Mouse (Mus musculus) lung, embryonic 16.5 days (tissue): ENCODE measurements around the gene Mrps15. TPM values are rescaled to one million over a fixed set of nuclear protein-coding genes. Genes with fewer than 3 reads are reported as not detected.

ENCODE experiments used
- ATAC-seq: fragments of 200-750 bp; cut with Nextera tagmentation; 2 replicates; pipeline ENCODE4 v1.8.0; 2017; ENCODE audit warnings: low read depth, mild to moderate bottlenecking, moderate library complexity
- H3K27ac ChIP-seq: fragments of 300-500 bp; sonication (generic); 2 replicates; pipeline ENCODE4 v1.5.1; 2014; ENCODE audit warnings: mild to moderate bottlenecking, control low read depth, low read length
- H3K27me3 ChIP-seq: fragments of 300-500 bp; sonication (generic); 2 replicates; pipeline ENCODE4 v1.6.1; 2014; ENCODE audit warnings: low read depth, low read length, mixed read lengths; ENCODE audit not compliant: control insufficient read depth, insufficient read depth
- H3K36me3 ChIP-seq: fragments of 300-500 bp; sonication (generic); 2 replicates; pipeline ENCODE4 v1.6.1; 2014; ENCODE audit warnings: low read length; ENCODE audit not compliant: control insufficient read depth, insufficient read depth
- H3K4me1 ChIP-seq: fragments of 300-500 bp; sonication (generic); replicated peaks from 2 replicates; pipeline ENCODE4 v1.6.1; 2014; ENCODE audit warnings: low read length, mixed read lengths; ENCODE audit not compliant: control insufficient read depth, insufficient read depth
- H3K4me2 ChIP-seq: fragments of 300-500 bp; sonication (generic); 2 replicates; pipeline ENCODE4 v1.6.1; 2014; ENCODE audit warnings: low read depth, low read length, control low read depth
- H3K4me3 ChIP-seq: fragments of 300-500 bp; sonication (generic); 2 replicates; pipeline ENCODE4 v1.5.1; 2014; ENCODE audit warnings: mild to moderate bottlenecking, low read length, control low read depth
- H3K9ac ChIP-seq: fragments of 300-500 bp; sonication (generic); 2 replicates; pipeline ENCODE4 v1.6.1; 2014; ENCODE audit warnings: low read length, control low read depth
- H3K9me3 ChIP-seq: fragments of 300-500 bp; sonication (generic); 2 replicates; pipeline ENCODE4 v1.6.1; 2016; ENCODE audit warnings: low read length; ENCODE audit not compliant: control insufficient read depth
- WGBS: fragments of 180-500 bp; shearing (Covaris S2); extraction: QIAGEN DNeasy Blood & Tissue Kit; methylation state at CpG from one replicate; pipeline ENCODE4 v1.1.7; 2014; 5-methylcytosine and 5-hydroxymethylcytosine counted together
- polyA plus RNA-seq: library from polyadenylated mRNA; unstranded; fragments of >200 nt; fragmentation: Nextera tagmentation; extraction: Ambion mirVana; gene quantifications from 2 replicates; pipeline ENCODE4 v1.2.1, GENCODE M21; 2015

The Mrps15 gene
- polyA plus RNA-seq, 1 experiment from 2014 or later: 135 TPM

DNA sequence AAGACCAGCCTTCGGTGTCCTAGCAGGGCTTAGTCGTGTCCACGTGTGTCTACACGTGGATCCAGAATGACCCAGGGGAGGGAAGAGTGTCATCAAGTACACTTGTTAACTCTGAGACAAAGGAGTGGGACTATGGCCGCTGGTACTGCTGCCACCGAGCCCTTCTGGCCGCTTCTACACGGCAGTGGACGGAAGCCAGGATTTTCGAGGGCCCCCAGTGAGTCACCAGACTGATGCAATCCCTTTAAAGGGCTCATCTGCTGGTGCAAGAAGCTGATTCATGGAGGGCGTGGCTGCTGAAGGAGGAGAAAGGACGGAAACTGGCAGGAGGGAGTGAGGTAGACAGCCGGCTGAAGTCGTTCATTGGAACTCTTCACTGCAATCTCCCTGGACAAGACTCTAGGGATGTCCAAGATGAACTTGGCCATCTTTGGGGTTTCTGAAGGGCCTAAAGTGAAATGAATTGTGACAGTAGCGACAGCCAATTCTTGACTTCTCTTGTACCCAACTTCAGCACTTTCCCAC lies 56.4 kb downstream of the Mrps15 start:
- Histone ChIP-seq H3K27ac (peak overlapping the region; percentile 95), H3K4me1 (peaks cover 27% of the 10 kb centered on the region), H3K4me3 (peak overlapping the region; percentile 85), H3K9me3 (no peaks in the 10 kb centered on the region), H3K27me3 (no peaks in the 10 kb centered on the region), H3K9ac (peak overlapping the region; percentile 29), H3K36me3 (peaks cover 1% of the 10 kb centered on the region; the same call in 1 of the 2 replicates), H3K4me2 (peak overlapping the region; percentile 85)
- WGBS: under 1% methylated on average over 15 of the region's 15 CpGs
- peak; percentile 80 for ATAC-seq

DNA sequence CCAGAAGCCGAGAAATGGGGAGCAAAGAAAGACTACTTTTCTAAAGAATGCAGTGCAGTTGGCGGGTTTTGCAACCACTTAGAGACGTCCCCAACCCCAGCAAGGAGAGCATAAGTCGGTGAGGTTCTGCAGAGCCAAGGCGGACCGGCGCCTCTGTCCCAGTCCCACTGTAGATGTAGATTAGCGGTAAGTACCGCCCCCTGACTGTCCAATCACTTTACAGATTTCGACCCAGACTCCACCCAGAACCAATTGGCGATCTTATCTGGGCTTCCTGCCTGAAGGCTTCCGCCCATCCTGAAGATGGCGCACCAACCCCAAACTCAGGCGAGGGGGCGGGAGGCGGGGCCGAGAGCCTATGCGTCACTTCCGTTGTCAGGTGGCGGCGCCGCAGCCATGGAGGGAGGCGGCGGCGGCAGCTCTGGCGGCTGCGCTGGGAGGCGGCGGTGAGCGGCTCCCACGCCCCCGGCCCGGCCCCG lies 56.9 kb downstream of the Mrps15 start, which contains the start of gene Stk40:
Gene Stk40 (plus strand): TSS at position 368 of the 479 bp plus-strand sequence.
- under 1% methylated on average over 29 of the region's 34 CpGs for WGBS

DNA sequence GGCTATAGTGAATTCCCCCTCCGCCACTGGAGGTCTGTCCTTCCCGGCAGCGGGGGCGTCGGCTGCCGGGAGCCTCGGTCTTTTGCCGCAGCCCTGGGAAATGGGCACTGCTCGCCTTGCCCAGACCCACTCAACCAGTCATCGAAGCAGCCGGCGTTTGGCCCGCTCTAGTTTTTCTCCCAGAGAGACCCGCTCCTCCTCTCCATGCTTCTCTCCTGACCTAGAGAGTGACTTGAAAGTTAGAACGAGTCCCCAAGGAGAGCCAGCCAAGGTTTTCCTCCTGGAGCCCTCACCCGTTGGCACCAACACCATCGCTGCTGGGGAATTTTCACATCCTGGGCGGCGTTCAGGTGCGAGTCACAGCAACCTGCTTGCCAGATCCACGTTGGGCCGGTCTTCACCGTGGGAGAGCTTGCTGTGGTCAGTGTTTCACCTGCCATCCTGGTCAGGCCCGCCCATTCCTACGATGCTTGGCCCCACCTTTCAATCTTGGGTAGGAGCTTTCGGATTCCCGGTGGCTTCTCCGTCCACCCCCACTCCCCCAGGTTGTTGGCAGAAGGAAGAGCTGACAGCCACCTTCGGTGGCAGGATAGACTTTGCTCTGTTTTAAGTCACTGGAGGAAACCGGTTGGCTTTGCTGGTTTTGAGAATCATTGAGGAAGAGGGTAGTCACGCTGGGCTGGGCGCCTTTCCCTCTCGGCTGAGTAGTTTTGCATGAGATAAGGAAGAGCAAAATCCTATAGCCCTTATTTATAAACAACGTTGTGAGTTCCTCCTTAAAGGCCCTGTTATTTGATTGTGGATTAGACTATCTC lies 57.7 kb downstream of the Mrps15 start:
- Histone ChIP-seq H3K9ac (peak overlapping the region; percentile 87), H3K9me3 (no peaks in the 10 kb centered on the region), H3K4me2 (peak overlapping the region; percentile 76), H3K27me3 (no peaks in the 10 kb centered on the region), H3K4me3 (peak overlapping the region; percentile 85), H3K36me3 (no peaks in the 10 kb centered on the region), H3K4me1 (peaks cover 41% of the 10 kb centered on the region), H3K27ac (peak overlapping the region; percentile 69)
- 2% methylated on average over 34 of the region's 34 CpGs for WGBS
- peak; percentile 6 for ATAC-seq

More for the DNA sequence above, 56.9 kb downstream of the Mrps15 start, which contains the start of gene Stk40:
- Histone ChIP-seq H3K36me3 (no peaks in the 10 kb centered on the region), H3K9me3 (no peaks in the 10 kb centered on the region), H3K27ac (peak within 1 kb of the TSS; percentile 95), H3K4me3 (peak within 1 kb of the TSS; percentile 85), H3K4me1 (peaks cover 32% of the 10 kb centered on the region), H3K9ac (peak within 1 kb of the TSS; percentile 87), H3K4me2 (peak within 1 kb of the TSS; percentile 85), H3K27me3 (no peaks in the 10 kb centered on the region)
- ATAC-seq: peak; percentile 96

Other genes starting within 250 kb of the Mrps15 start
- 1.4 TPM in 2 replicates for gene Csf3r, start 22.4 kb upstream of the Mrps15 start, polyA plus RNA-seq
- 21.8 and 23.7 TPM in 2 replicates for gene Oscp1, start 11.6 kb downstream of the Mrps15 start, polyA plus RNA-seq
- 57.2 and 57.7 TPM in 2 replicates for gene Lsm10, start 49.7 kb downstream of the Mrps15 start, polyA plus RNA-seq
- gene Stk40, start 57.0 kb downstream of the Mrps15 start, polyA plus RNA-seq: 37.7 and 40.3 TPM in 2 replicates
- gene Eva1b, start 100.8 kb downstream of the Mrps15 start, polyA plus RNA-seq: 98.0 and 108 TPM in 2 replicates
- 9.2 and 12.3 TPM in 2 replicates for gene Sh3d21, start 116.6 kb downstream of the Mrps15 start, polyA plus RNA-seq
- gene Thrap3, start 155.8 kb downstream of the Mrps15 start, polyA plus RNA-seq: 197 and 213 TPM in 2 replicates
- gene Map7d1, start 209.4 kb downstream of the Mrps15 start, polyA plus RNA-seq: 26.0 and 26.9 TPM in 2 replicates
- gene Trappc3, start 215.4 kb downstream of the Mrps15 start, polyA plus RNA-seq: 101 and 107 TPM in 2 replicates
- gene Col8a2, start 239.9 kb downstream of the Mrps15 start, polyA plus RNA-seq: 3.6 and 4.6 TPM in 2 replicates